Mouse (Mus musculus) MEL (cell line): ENCODE measurements at regions not wholly inside any gene's neighbourhood (a gene's known extent, or its start where the extent isn't known, plus 50 kb on each side); places are given as distances from the start of the nearest gene placed in this dataset.

Experiments used
- DNase-seq: peaks from one replicate; pipeline ENCODE4 v3.0.0; 2011; ENCODE audit warnings: low read depth, low spot score
- H3K27ac ChIP-seq: 2 replicates; pipeline ENCODE4 v1.5.1; 2012; ENCODE audit warnings: low read depth, mild to moderate bottlenecking, control low read depth, low read length, moderate library complexity; ENCODE audit not compliant: control insufficient read depth
- H3K27me3 ChIP-seq, 2 experiments: fragments of 150-350 bp in 1 of 2; sonication (generic) in 1 of 2; 2 replicates each; pipeline ENCODE4 v1.6.1; 2012; ENCODE audit warnings: low read length in 2 of 2, mild to moderate bottlenecking in 2 of 2, improper control_type of control experiment in 1 of 2, moderate library complexity in 1 of 2; ENCODE audit not compliant: insufficient read depth in 2 of 2, control insufficient read depth in 1 of 2
- H3K36me3 ChIP-seq, 2 experiments: 2 replicates each; pipeline ENCODE4 v1.6.1; 2012 to 2014; ENCODE audit warnings: low read length in 2 of 2, improper control_type of control experiment in 1 of 2, inconsistent platforms in 1 of 2, mild to moderate bottlenecking in 1 of 2; ENCODE audit not compliant: insufficient read depth in 2 of 2, control insufficient read depth in 1 of 2
- H3K4me1 ChIP-seq, 2 experiments: fragments of 150-350 bp in 1 of 2; sonication (generic) in 1 of 2; 2 replicates each; pipeline ENCODE4 v1.6.1; 2012; ENCODE audit warnings: low read length in 2 of 2, improper control_type of control experiment in 1 of 2, mild to moderate bottlenecking in 1 of 2; ENCODE audit not compliant: insufficient read depth in 2 of 2, control insufficient read depth in 1 of 2
- H3K4me3 ChIP-seq, 2 experiments: fragments of 150-350 bp in 1 of 2; sonication (generic) in 1 of 2; 2 replicates each; pipeline ENCODE4 v1.5.1; 2012; ENCODE audit warnings: low read depth in 2 of 2, low read length in 2 of 2, mild to moderate bottlenecking in 2 of 2, moderate library complexity in 2 of 2, control low read depth in 1 of 2, improper control_type of control experiment in 1 of 2; ENCODE audit not compliant: control insufficient read depth in 1 of 2, insufficient read depth in 1 of 2
- H3K79me2 ChIP-seq: 2 replicates; pipeline ENCODE4 v1.6.1; 2012; ENCODE audit warnings: mild to moderate bottlenecking, low read length, moderate library complexity; ENCODE audit not compliant: control insufficient read depth, poor library complexity, insufficient read depth
- H3K9ac ChIP-seq: 2 replicates; pipeline ENCODE4 v1.6.1; 2012; ENCODE audit warnings: low read depth, mild to moderate bottlenecking, control low read depth, low read length, moderate library complexity; ENCODE audit not compliant: control insufficient read depth, poor library complexity, severe bottlenecking
- H3K9me3 ChIP-seq: fragments of 150-350 bp; sonication (generic); replicated peaks from 2 replicates; pipeline ENCODE4 v1.6.1; 2012; ENCODE audit warnings: mild to moderate bottlenecking, low read length, improper control_type of control experiment, moderate library complexity; ENCODE audit not compliant: insufficient read depth
- CHD2 ChIP-seq: IDR thresholded peaks from 2 replicates; pipeline ENCODE4 v1.6.1; 2011; ENCODE audit warnings: low read length, improper control_type of control experiment
- CTCF ChIP-seq, 3 experiments: IDR thresholded peaks in 2 of 3; conservative IDR thresholded peaks in 1 of 3; 2 replicates each; pipeline ENCODE4 v1.5.1; 2011 to 2012; ENCODE audit warnings: low read length in 3 of 3, low read depth in 2 of 3, mild to moderate bottlenecking in 2 of 3, improper control_type of control experiment in 1 of 3, inconsistent platforms in 1 of 3, mixed read lengths in 1 of 3, moderate library complexity in 1 of 3; ENCODE audit not compliant: control insufficient read depth in 1 of 3, insufficient read depth in 1 of 3, poor library complexity in 1 of 3, severe bottlenecking in 1 of 3
- E2F4 ChIP-seq: IDR thresholded peaks from 2 replicates; pipeline ENCODE4 v1.6.1; 2011; ENCODE audit warnings: low read depth, low read length, improper control_type of control experiment, borderline replicate concordance
- ELF1 ChIP-seq: IDR thresholded peaks from 2 replicates; pipeline ENCODE4 v1.6.1; 2014; ENCODE audit warnings: low read depth, mild to moderate bottlenecking, inconsistent platforms, low read length, improper control_type of control experiment, moderate library complexity
- EP300 ChIP-seq, 2 experiments: IDR thresholded peaks; 2 replicates each; pipeline ENCODE4 v1.6.1; 2011; ENCODE audit warnings: improper control_type of control experiment in 2 of 2, low read length in 2 of 2, low read depth in 1 of 2, mild to moderate bottlenecking in 1 of 2
- GATA1 ChIP-seq: IDR thresholded peaks from 2 replicates; pipeline ENCODE4 v1.6.1; 2011; ENCODE audit warnings: low read depth, low read length, improper control_type of control experiment
- HCFC1 ChIP-seq: IDR thresholded peaks from 2 replicates; pipeline ENCODE4 v1.6.1; 2012; ENCODE audit warnings: low read depth, mild to moderate bottlenecking, inconsistent platforms, low read length, improper control_type of control experiment, moderate library complexity
- JUND ChIP-seq: IDR thresholded peaks from 2 replicates; pipeline ENCODE4 v1.6.1; 2011; ENCODE audit warnings: low read depth, mild to moderate bottlenecking, improper control_type of control experiment, low read length
- KAT2A ChIP-seq: conservative IDR thresholded peaks from 2 replicates; pipeline ENCODE4 v1.6.1; 2012; ENCODE audit warnings: low read depth, low read length, improper control_type of control experiment, inconsistent platforms
- MAX ChIP-seq: IDR thresholded peaks from 2 replicates; pipeline ENCODE4 v1.6.1; 2011; ENCODE audit warnings: low read length, improper control_type of control experiment
- MEF2A ChIP-seq: IDR thresholded peaks from 2 replicates; pipeline ENCODE4 v1.6.1; 2014; ENCODE audit warnings: low read depth, mild to moderate bottlenecking, inconsistent platforms, low read length, improper control_type of control experiment; ENCODE audit not compliant: poor library complexity, insufficient replicate concordance, severe bottlenecking; ENCODE audit errors: extremely low read depth
- MXI1 ChIP-seq: IDR thresholded peaks from 2 replicates; pipeline ENCODE4 v1.6.1; 2011; ENCODE audit warnings: mild to moderate bottlenecking, low read depth, low read length, improper control_type of control experiment
- MYC ChIP-seq: IDR thresholded peaks from 2 replicates; pipeline ENCODE4 v1.6.1; 2011; ENCODE audit warnings: low read depth, mild to moderate bottlenecking, low read length, improper control_type of control experiment, moderate library complexity
- POLR2A ChIP-seq, 2 experiments: IDR thresholded peaks; 2 replicates each; pipeline ENCODE4 v1.6.1; 2011 to 2012; ENCODE audit warnings: low read length in 2 of 2, mild to moderate bottlenecking in 2 of 2, control low read depth in 1 of 2, improper control_type of control experiment in 1 of 2, low read depth in 1 of 2, moderate library complexity in 1 of 2; ENCODE audit not compliant: control insufficient read depth in 1 of 2, insufficient read depth in 1 of 2, poor library complexity in 1 of 2
- POLR2AphosphoS5 ChIP-seq: IDR thresholded peaks from 2 replicates; pipeline ENCODE4 v1.6.1; 2012; ENCODE audit warnings: low read depth, borderline replicate concordance, mild to moderate bottlenecking, inconsistent platforms, low read length, moderate library complexity, mixed read lengths
- RCOR1 ChIP-seq: IDR thresholded peaks from 2 replicates; pipeline ENCODE4 v1.6.1; 2012; ENCODE audit warnings: low read depth, mild to moderate bottlenecking, inconsistent platforms, low read length, improper control_type of control experiment
- SIN3A ChIP-seq: IDR thresholded peaks from 2 replicates; pipeline ENCODE4 v1.6.1; 2012; ENCODE audit warnings: low read length, improper control_type of control experiment, inconsistent platforms
- TAL1 ChIP-seq: IDR thresholded peaks from 2 replicates; pipeline ENCODE4 v1.6.1; 2012; ENCODE audit warnings: mild to moderate bottlenecking, inconsistent platforms, low read length, moderate library complexity, mixed read lengths
- TBP ChIP-seq: IDR thresholded peaks from 2 replicates; pipeline ENCODE4 v1.8.0; 2011; ENCODE audit warnings: low read depth, low read length, improper control_type of control experiment
- ZC3H11A ChIP-seq: IDR thresholded peaks from 2 replicates; pipeline ENCODE4 v1.6.1; 2012; ENCODE audit warnings: low read depth, mild to moderate bottlenecking, inconsistent platforms, low read length, improper control_type of control experiment
- ZMIZ1 ChIP-seq: IDR thresholded peaks from 2 replicates; pipeline ENCODE4 v1.6.1; 2012; ENCODE audit warnings: low read depth, mild to moderate bottlenecking, inconsistent platforms, low read length, improper control_type of control experiment, moderate library complexity
- ZNF384 ChIP-seq: IDR thresholded peaks from 2 replicates; pipeline ENCODE4 v1.6.1; 2012; ENCODE audit warnings: low read depth, mild to moderate bottlenecking, inconsistent platforms, low read length, improper control_type of control experiment

- H3K4me3 ChIP-seq, result no peak overlapping the region
- no peak for TF ChIP-seq SIN3A
- TF ChIP-seq ZC3H11A, result no peak
- TF ChIP-seq MXI1, result no peak
- no peak for DNase-seq
- no peaks in the 10 kb centered on the region for H3K9me3 ChIP-seq
- no peak overlapping the region for H3K9ac ChIP-seq
- H3K27ac ChIP-seq, result no peak overlapping the region
- H3K4me1 ChIP-seq, result no peaks in the 10 kb centered on the region
- H3K36me3 ChIP-seq, result no peaks in the 10 kb centered on the region
- H3K79me2 ChIP-seq, result no peaks in the 10 kb centered on the region
- no peaks in the 10 kb centered on the region for H3K27me3 ChIP-seq
Observed at GRCm38 (mm10) chr12:56234571-56234970, 111.1 kb downstream of the Mbip start.

GRCm38 (mm10) chr12:56233209-56233608 lies 112.5 kb downstream of the Mbip start:
- no peaks in the 10 kb centered on the region for H3K36me3 ChIP-seq
- H3K27me3 ChIP-seq, result no peaks in the 10 kb centered on the region
- H3K9me3 ChIP-seq, result no peaks in the 10 kb centered on the region
- H3K27ac ChIP-seq, result no peak overlapping the region
- DNase-seq, result no peak
- H3K79me2 ChIP-seq, result no peaks in the 10 kb centered on the region
- no peak overlapping the region for H3K9ac ChIP-seq
- TF ChIP-seq CTCF (IDR thresholded peaks at IDR 0.05 in 2 of 3, conservative IDR thresholded peaks at IDR 0.05 in 1 of 3; ENCODE audit: control insufficient read depth in 1 of 3, insufficient read depth in 1 of 3, low read depth in 2 of 3, low read length in 3 of 3, poor library complexity in 1 of 3, severe bottlenecking in 1 of 3) (no peak), POLR2AphosphoS5 (no peak), E2F4 (no peak), EP300 (IDR thresholded peaks at IDR 0.05; ENCODE audit: low read depth in 1 of 2, low read length in 2 of 2) (no peak), KAT2A (no peak), MYC (no peak), RCOR1 (no peak), MAX (no peak), ELF1 (no peak), MEF2A (no peak), HCFC1 (no peak), CHD2 (no peak), JUND (no peak), TBP (no peak), TAL1 (no peak), GATA1 (no peak), ZNF384 (no peak), POLR2A (IDR thresholded peaks at IDR 0.05; ENCODE audit: control insufficient read depth in 1 of 2, insufficient read depth in 1 of 2, low read depth in 1 of 2, low read length in 2 of 2, poor library complexity in 1 of 2) (no peak), ZMIZ1 (no peak)
- TF ChIP-seq, all 39 proteins: peak for 0
- H3K4me3 ChIP-seq, result no peak overlapping the region
- H3K4me1 ChIP-seq, result no peaks in the 10 kb centered on the region
